Mouse (Mus musculus) liver, embryonic 13.5 days (tissue): ENCODE measurements around the gene Ttpal. TPM values are rescaled to one million over a fixed set of nuclear protein-coding genes. Genes with fewer than 3 reads are reported as not detected.
A peak's percentile ranks its signal among the peaks of the same experiment; 100 is the strongest.

Source experiments
- ATAC-seq: fragments of 200-750 bp; cut with Nextera tagmentation; 2 replicates; pipeline ENCODE4 v1.8.0; 2017; ENCODE audit warnings: low read depth, mild to moderate bottlenecking, moderate number of reproducible peaks, moderate library complexity
- DNase-seq: peaks from one replicate; pipeline ENCODE4 v3.0.0; 2022
- H3K27ac ChIP-seq: fragments of 300-500 bp; sonication (generic); 2 replicates; pipeline ENCODE4 v1.5.1; 2015; ENCODE audit warnings: moderate library complexity, mild to moderate bottlenecking, inconsistent platforms
- H3K27me3 ChIP-seq: fragments of 300-500 bp; sonication (generic); 2 replicates; pipeline ENCODE4 v1.6.1; 2015; ENCODE audit warnings: mild to moderate bottlenecking, inconsistent platforms
- H3K36me3 ChIP-seq: fragments of 300-500 bp; sonication (generic); 2 replicates; pipeline ENCODE4 v1.6.1; 2015; ENCODE audit warnings: mild to moderate bottlenecking, inconsistent platforms
- H3K4me1 ChIP-seq: fragments of 300-500 bp; sonication (generic); replicated peaks from 2 replicates; pipeline ENCODE4 v1.6.1; 2015; ENCODE audit warnings: inconsistent platforms
- H3K4me2 ChIP-seq: fragments of 300-500 bp; sonication (generic); 2 replicates; pipeline ENCODE4 v1.6.1; 2015; ENCODE audit warnings: inconsistent platforms, mild to moderate bottlenecking, moderate library complexity
- H3K4me3 ChIP-seq: fragments of 300-500 bp; sonication (generic); replicated peaks from 2 replicates; pipeline ENCODE4 v1.5.1; 2015; ENCODE audit warnings: mild to moderate bottlenecking, inconsistent platforms
- H3K9ac ChIP-seq: fragments of 300-500 bp; sonication (generic); 2 replicates; pipeline ENCODE4 v1.6.1; 2015; ENCODE audit warnings: mild to moderate bottlenecking, inconsistent platforms
- H3K9me3 ChIP-seq: fragments of 300-500 bp; sonication (generic); replicated peaks from 2 replicates; pipeline ENCODE4 v1.6.1; 2016; ENCODE audit warnings: inconsistent platforms
- WGBS: fragments of 180-500 bp; shearing (Covaris S2); methylation state at CpG from one replicate; pipeline ENCODE4 v1.1.7; 2015; ENCODE audit not compliant: insufficient replicate concordance; 5-methylcytosine and 5-hydroxymethylcytosine counted together
- polyA plus RNA-seq: library from polyadenylated mRNA; unstranded; fragments of >200 nt; fragmentation: Nextera tagmentation; extraction: Ambion mirVana; gene quantifications from 2 replicates; pipeline ENCODE4 v1.2.1, GENCODE M21; 2015

Gene Ttpal
- 13.9 and 15.9 TPM in 2 replicates for polyA plus RNA-seq

- Histone ChIP-seq H3K4me1 (peaks cover 53% of the 10 kb centered on the region), H3K4me2 (peak within 1 kb of the TSS; percentile 99), H3K27ac (peak within 1 kb of the TSS; percentile 89), H3K9ac (peak within 1 kb of the TSS; percentile 95), H3K27me3 (no peaks in the 10 kb centered on the region), H3K9me3 (no peaks in the 10 kb centered on the region), H3K4me3 (peak within 1 kb of the TSS; percentile 94), H3K36me3 (peaks cover 4% of the 10 kb centered on the region; the same call in 1 of the 2 replicates)
- peak; percentile 84 for DNase-seq
- peak; percentile 90 for ATAC-seq
- WGBS = under 1% methylated on average over 57 of the region's 57 CpGs
These were observed at the start of gene Ttpal for GRCm38 (mm10) chr2:163602101-163602971. TSS of gene Ttpal (plus strand) at chr2:163602314.

- Histone ChIP-seq H3K27me3 (no peaks in the 10 kb centered on the region), H3K9me3 (no peaks in the 10 kb centered on the region), H3K36me3 (peaks cover 9% of the 10 kb centered on the region; the same call in 1 of the 2 replicates), H3K27ac (peak overlapping the region; percentile 19; the same call in 1 of the 2 replicates), H3K9ac (no peak overlapping the region; the same call in 1 of the 2 replicates), H3K4me2 (peak overlapping the region; percentile 26; the same call in 1 of the 2 replicates), H3K4me3 (no peak overlapping the region), H3K4me1 (peaks cover 50% of the 10 kb centered on the region)
- 9% methylated on average over 8 of the region's 8 CpGs for WGBS
- DNase-seq = peak; percentile 15
- peak; percentile 61 for ATAC-seq
These were observed 49.6 kb upstream of the Ttpal start for GRCm38 (mm10) chr2:163552518-163552929.

DNA sequence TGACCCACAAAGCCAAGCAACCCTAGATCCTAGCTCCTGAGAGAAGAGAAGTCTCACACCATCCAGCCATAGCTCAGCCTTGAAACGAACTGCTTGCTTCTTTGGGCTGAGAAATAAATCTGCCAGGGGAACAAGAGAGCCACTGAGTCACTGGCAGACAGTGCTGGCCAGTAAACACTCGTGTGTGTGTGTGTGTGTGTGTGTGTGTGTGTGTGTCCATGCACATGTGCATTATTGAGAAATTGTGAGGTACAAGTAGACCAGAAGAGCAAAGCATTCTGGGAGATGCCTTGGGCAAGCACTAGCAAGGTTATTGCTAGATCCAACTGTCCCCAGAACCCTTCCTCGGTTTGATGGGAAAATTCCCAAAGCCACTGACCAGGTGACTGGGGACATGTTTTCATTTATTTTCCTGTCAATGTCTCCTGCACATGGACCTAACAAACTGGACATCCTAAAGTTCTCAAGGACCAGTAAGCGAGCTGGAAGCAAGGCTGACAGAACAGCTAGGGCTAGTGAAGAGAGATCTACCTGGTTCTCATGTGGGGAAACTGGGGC, 47.6 kb upstream of the Ttpal start:
- ATAC-seq (no peak), DNase-seq (no peak)
- Histone ChIP-seq H3K9ac (no peak overlapping the region), H3K36me3 (peaks cover 17% of the 10 kb centered on the region; the same call in 1 of the 2 replicates), H3K4me3 (no peak overlapping the region), H3K4me2 (no peak overlapping the region), H3K9me3 (no peaks in the 10 kb centered on the region), H3K4me1 (peaks cover 63% of the 10 kb centered on the region), H3K27ac (peak overlapping the region; percentile 70), H3K27me3 (no peaks in the 10 kb centered on the region)
- WGBS = 51% methylated on average over 4 of the region's 4 CpGs

- no peak overlapping the region for H3K4me2 ChIP-seq
These were observed 47.1 kb upstream of the Ttpal start for GRCm38 (mm10) chr2:163554996-163555395.

DNA sequence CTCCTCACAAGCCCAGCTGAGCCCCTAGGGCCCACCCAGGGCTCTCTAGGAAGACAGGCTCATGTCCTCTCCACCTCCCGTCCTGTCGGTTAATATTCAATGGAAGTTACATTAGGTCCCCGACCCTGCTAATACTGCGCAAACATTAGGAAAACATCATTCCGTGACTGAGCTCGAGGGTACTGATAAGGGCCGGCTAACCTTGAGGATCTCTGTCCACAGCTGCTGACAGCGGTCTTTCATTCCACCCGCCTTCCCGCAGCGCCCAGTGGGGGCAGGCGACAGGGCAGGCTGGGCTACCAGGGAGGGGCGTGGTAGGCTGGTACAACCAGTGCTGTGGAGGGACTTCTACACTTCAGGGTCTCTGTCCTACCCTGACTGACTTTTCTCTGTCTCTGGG, 46.7 kb upstream of the Ttpal start:
- H3K9ac ChIP-seq = no peak overlapping the region
- H3K4me3 ChIP-seq = no peak overlapping the region
- H3K4me2 ChIP-seq = no peak overlapping the region
- H3K27me3 ChIP-seq = no peaks in the 10 kb centered on the region
- no peaks in the 10 kb centered on the region for H3K9me3 ChIP-seq
- ATAC-seq (peak; percentile 57), DNase-seq (no peak)
- peak overlapping the region; percentile 70 for H3K27ac ChIP-seq
- peaks cover 63% of the 10 kb centered on the region for H3K4me1 ChIP-seq
- peaks cover 17% of the 10 kb centered on the region; the same call in 1 of the 2 replicates for H3K36me3 ChIP-seq
- WGBS = 60% methylated on average over 13 of the region's 13 CpGs

More at GRCm38 (mm10) chr2:163554996-163555395, 47.1 kb upstream of the Ttpal start:
- H3K27ac ChIP-seq = peak overlapping the region; percentile 70
- DNase-seq = no peak
- peaks cover 63% of the 10 kb centered on the region for H3K4me1 ChIP-seq
- H3K36me3 ChIP-seq = peaks cover 17% of the 10 kb centered on the region; the same call in 1 of the 2 replicates
- no peak overlapping the region for H3K4me3 ChIP-seq
- no peaks in the 10 kb centered on the region for H3K27me3 ChIP-seq
- peak; percentile 3; the same call in 1 of the 2 replicates for ATAC-seq
- H3K9ac ChIP-seq = no peak overlapping the region
- H3K9me3 ChIP-seq = no peaks in the 10 kb centered on the region
- 70% methylated on average over 6 of the region's 6 CpGs for WGBS

DNA sequence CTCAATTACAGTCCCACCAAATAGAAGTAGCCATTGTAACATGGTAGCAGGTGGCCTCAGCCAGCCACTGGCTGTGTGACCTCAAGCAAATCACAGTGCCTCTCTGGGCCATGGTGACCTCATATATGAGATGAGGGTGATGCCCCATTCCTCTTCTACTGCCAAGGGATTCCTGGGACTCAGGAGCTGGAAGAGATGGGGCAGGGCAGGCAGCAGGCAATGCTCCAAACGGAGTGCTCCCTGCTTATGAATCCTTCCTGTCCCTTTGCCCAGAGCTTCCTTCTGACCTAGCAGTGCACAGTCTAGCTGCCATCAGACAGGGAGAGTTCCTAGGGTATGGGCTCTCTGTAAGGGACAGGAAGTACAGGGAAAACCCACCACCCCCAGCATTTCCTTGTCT, 43.6 kb upstream of the Ttpal start:
- peaks cover 38% of the 10 kb centered on the region for H3K4me1 ChIP-seq
- no peak for ATAC-seq
- H3K9ac ChIP-seq = no peak overlapping the region
- H3K27ac ChIP-seq = no peak overlapping the region
- H3K27me3 ChIP-seq = no peaks in the 10 kb centered on the region
- WGBS = 56% methylated on average over 1 of the region's 1 CpGs
- peaks cover 12% of the 10 kb centered on the region; the same call in 1 of the 2 replicates for H3K36me3 ChIP-seq
- no peak overlapping the region for H3K4me3 ChIP-seq
- H3K9me3 ChIP-seq = no peaks in the 10 kb centered on the region
- H3K4me2 ChIP-seq = no peak overlapping the region
- no peak for DNase-seq

GRCm38 (mm10) chr2:163559236-163559635, 42.9 kb upstream of the Ttpal start:
- Histone ChIP-seq H3K9me3 (no peaks in the 10 kb centered on the region), H3K27me3 (no peaks in the 10 kb centered on the region), H3K27ac (no peak overlapping the region)

GRCm38 (mm10) chr2:163560247-163560646, 41.9 kb upstream of the Ttpal start:
- Histone ChIP-seq H3K9me3 (no peaks in the 10 kb centered on the region), H3K4me2 (no peak overlapping the region), H3K4me3 (no peak overlapping the region), H3K4me1 (peaks cover 25% of the 10 kb centered on the region), H3K27ac (no peak overlapping the region), H3K27me3 (no peaks in the 10 kb centered on the region), H3K36me3 (peaks cover 16% of the 10 kb centered on the region; the same call in 1 of the 2 replicates), H3K9ac (no peak overlapping the region)
- ATAC-seq (no peak), DNase-seq (no peak)
- WGBS = 56% methylated on average over 3 of the region's 3 CpGs

More at GRCm38 (mm10) chr2:163559236-163559635, 42.9 kb upstream of the Ttpal start:
- Histone ChIP-seq H3K9ac (no peak overlapping the region), H3K36me3 (peaks cover 15% of the 10 kb centered on the region; the same call in 1 of the 2 replicates), H3K4me1 (peaks cover 34% of the 10 kb centered on the region), H3K4me3 (no peak overlapping the region), H3K4me2 (no peak overlapping the region)
- 49% methylated on average over 5 of the region's 5 CpGs for WGBS
- DNase-seq (no peak), ATAC-seq (no peak)

DNA sequence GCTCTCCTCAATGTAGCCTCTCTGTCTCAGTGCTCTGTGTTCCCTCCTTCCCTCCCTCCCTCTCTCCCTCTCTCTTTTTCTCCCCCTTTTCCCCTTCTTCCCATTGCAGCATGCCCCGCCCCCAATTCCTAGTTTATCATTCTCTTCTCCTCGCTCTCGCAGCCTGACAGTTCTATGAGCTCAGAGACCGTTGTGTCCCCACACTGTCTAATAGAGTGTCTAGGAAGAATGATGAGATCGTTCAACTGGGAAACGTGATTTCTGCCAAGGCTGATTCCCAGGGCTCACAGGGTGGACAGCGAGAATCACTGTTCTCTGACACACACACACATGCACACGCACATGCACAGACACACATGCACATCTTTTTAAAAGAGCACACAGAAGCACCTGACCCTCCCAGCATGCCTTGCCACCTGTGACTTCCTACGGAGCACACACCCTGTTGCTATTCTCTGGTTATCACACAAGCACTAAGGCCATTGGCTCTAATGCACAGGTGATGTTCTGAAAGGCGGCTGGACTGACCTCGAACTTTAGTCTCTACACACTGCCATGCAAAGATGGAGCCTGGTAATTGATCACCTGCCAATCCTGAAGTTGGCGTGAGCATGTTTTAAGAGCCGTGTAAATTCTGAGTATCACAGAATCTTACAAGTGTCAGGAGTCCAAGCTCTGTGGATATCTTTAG, 40.7 kb upstream of the Ttpal start:
- no peak for DNase-seq
- Histone ChIP-seq H3K4me2 (no peak overlapping the region), H3K9ac (no peak overlapping the region), H3K9me3 (no peaks in the 10 kb centered on the region), H3K4me1 (peaks cover 20% of the 10 kb centered on the region), H3K36me3 (peaks cover 21% of the 10 kb centered on the region; the same call in 1 of the 2 replicates), H3K4me3 (no peak overlapping the region), H3K27ac (no peak overlapping the region), H3K27me3 (no peaks in the 10 kb centered on the region)
- no peak for ATAC-seq
- WGBS = 63% methylated on average over 13 of the region's 13 CpGs

- H3K27me3 ChIP-seq = no peaks in the 10 kb centered on the region
- no peaks in the 10 kb centered on the region for H3K4me1 ChIP-seq
- WGBS = 29% methylated on average over 8 of the region's 8 CpGs
These were observed 37.5 kb upstream of the Ttpal start for GRCm38 (mm10) chr2:163564646-163565045.

DNA sequence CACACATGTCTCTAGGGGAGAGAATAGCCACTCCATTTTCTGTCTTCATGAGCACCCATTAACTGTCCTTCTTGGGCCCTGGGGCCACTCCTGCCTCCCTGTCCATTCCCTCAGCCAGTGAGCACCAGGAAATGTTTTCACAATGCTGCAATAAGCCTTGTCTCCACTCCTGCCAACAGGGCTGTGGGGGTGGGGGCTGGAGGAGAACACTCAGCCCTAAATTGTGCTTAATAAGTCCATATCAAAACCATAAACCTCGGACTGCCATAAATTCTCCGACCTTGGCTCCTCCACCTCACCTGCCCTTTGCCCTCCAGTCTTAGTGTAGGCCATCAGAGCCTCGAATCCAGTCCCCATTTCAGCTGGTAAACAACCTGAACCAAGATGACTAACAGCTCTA, 27.8 kb upstream of the Ttpal start:
- peaks cover 7% of the 10 kb centered on the region; the same call in 1 of the 2 replicates for H3K36me3 ChIP-seq
- no peak overlapping the region for H3K27ac ChIP-seq
- peaks cover 17% of the 10 kb centered on the region for H3K4me1 ChIP-seq
- H3K4me2 ChIP-seq = no peak overlapping the region
- 50% methylated on average over 3 of the region's 3 CpGs for WGBS
- ATAC-seq (no peak; the same call in 1 of the 2 replicates), DNase-seq (no peak)
- no peak overlapping the region for H3K9ac ChIP-seq
- H3K27me3 ChIP-seq = no peaks in the 10 kb centered on the region
- H3K4me3 ChIP-seq = no peak overlapping the region
- no peaks in the 10 kb centered on the region for H3K9me3 ChIP-seq

More at GRCm38 (mm10) chr2:163564646-163565045, 37.5 kb upstream of the Ttpal start:
- DNase-seq (no peak), ATAC-seq (no peak)
- H3K9me3 ChIP-seq = no peaks in the 10 kb centered on the region
- no peak overlapping the region for H3K9ac ChIP-seq
- peaks cover 13% of the 10 kb centered on the region; the same call in 1 of the 2 replicates for H3K36me3 ChIP-seq
- H3K27ac ChIP-seq = no peak overlapping the region
- H3K4me3 ChIP-seq = no peak overlapping the region
- H3K4me2 ChIP-seq = no peak overlapping the region
